Mouse (Mus musculus) heart, adult 2 months (tissue): ENCODE measurements around the gene Mef2c. TPM values are rescaled to one million over a fixed set of nuclear protein-coding genes. Genes with fewer than 3 reads are reported as not detected.

Source experiments
- DNase-seq, 2 experiments: peaks; one replicate each; pipeline ENCODE4 v3.0.0; 2021
- H3K27ac ChIP-seq: fragments of 200-600 bp; 2 replicates; pipeline ENCODE4 v1.8.1; 2022
- H3K27me3 ChIP-seq: fragments of 200-500 bp; 2 replicates; pipeline ENCODE4 v1.6.1; 2012; ENCODE audit warnings: mild to moderate bottlenecking, low read length, inconsistent platforms, mixed read lengths; ENCODE audit not compliant: control insufficient read depth, insufficient read depth
- H3K36me3 ChIP-seq: fragments of 200-500 bp; 2 replicates; pipeline ENCODE4 v1.6.1; 2012; ENCODE audit warnings: low read length, inconsistent platforms; ENCODE audit not compliant: control insufficient read depth, insufficient read depth
- H3K4me1 ChIP-seq: fragments of 200-500 bp; 2 replicates; pipeline ENCODE4 v1.6.1; 2011; ENCODE audit warnings: low read length; ENCODE audit not compliant: control insufficient read depth, insufficient read depth
- H3K4me3 ChIP-seq: fragments of 200-600 bp; 2 replicates; pipeline ENCODE4 v1.8.1; 2022
- H3K79me2 ChIP-seq: fragments of 200-500 bp; replicated peaks from 2 replicates; pipeline ENCODE4 v1.6.1; 2012; ENCODE audit warnings: mild to moderate bottlenecking, inconsistent platforms, low read length, moderate library complexity, mixed read lengths; ENCODE audit not compliant: control insufficient read depth, insufficient read depth
- H3K9ac ChIP-seq: fragments of 200-500 bp; 2 replicates; pipeline ENCODE4 v1.6.1; 2012; ENCODE audit warnings: low read depth, mild to moderate bottlenecking, control low read depth, inconsistent platforms, low read length, mixed read lengths
- CTCF ChIP-seq: fragments of 200-600 bp; IDR thresholded peaks from 2 replicates; pipeline ENCODE4 v1.8.1; 2022; ENCODE audit warnings: antibody characterized with exemption, mild to moderate bottlenecking, moderate library complexity
- EP300 ChIP-seq: fragments of 200-500 bp; IDR thresholded peaks from 2 replicates; pipeline ENCODE4 v1.6.1; 2011; ENCODE audit warnings: low read depth, low read length, control low read depth; ENCODE audit not compliant: insufficient read depth
- POLR2A ChIP-seq: fragments of 200-500 bp; IDR thresholded peaks from 2 replicates; pipeline ENCODE4 v1.6.1; 2011; ENCODE audit warnings: mild to moderate bottlenecking, low read depth, low read length, control low read depth; ENCODE audit not compliant: insufficient read depth
- WGBS: fragments of 180-500 bp; shearing (Covaris S2); methylation state at CpG from one replicate; pipeline ENCODE4 v1.1.7; 2018; 5-methylcytosine and 5-hydroxymethylcytosine counted together
- intact Hi-C: fragments of 180-260 bp; cut with DNase I; formaldehyde crosslinking; loops from one replicate; pipeline ENCODE4 v1.15.1; 2025
- polyA plus RNA-seq: library from polyadenylated mRNA; depleted of rRNA; stranded (reverse); fragments of >200 nt; gene quantifications from 2 replicates; pipeline ENCODE4 v1.2.3, GENCODE M21; 2012
- total RNA-seq, 2 experiments: library from RNA; stranded (reverse); gene quantifications; 2 replicates each; pipeline ENCODE4 v1.2.3; 2021

Mef2c gene
- total and polyA plus RNA-seq, 3 experiments: 35.5 to 74.1 (median 56.5) TPM

- H3K4me3 ChIP-seq: no peak overlapping the region
- H3K4me1 ChIP-seq: no peaks in the 10 kb centered on the region
- no peaks in the 10 kb centered on the region for H3K79me2 ChIP-seq
- no peak overlapping the region for H3K27ac ChIP-seq
- no peaks in the 10 kb centered on the region for H3K27me3 ChIP-seq
- H3K36me3 ChIP-seq: no peaks in the 10 kb centered on the region
- WGBS: 84% methylated on average over 3 of the region's 3 CpGs
- intact Hi-C loops: no loop called here
- H3K9ac ChIP-seq: no peak overlapping the region
- no peak for TF ChIP-seq POLR2A
- DNase-seq: no peak
Measured at GRCm38 (mm10) chr13:83638735-83639134, 134.9 kb downstream of the Mef2c start.

GRCm38 (mm10) chr13:83649051-83649450 is 145.2 kb downstream of the Mef2c start:
- Histone ChIP-seq H3K27me3 (no peaks in the 10 kb centered on the region), H3K79me2 (no peaks in the 10 kb centered on the region), H3K27ac (no peak overlapping the region), H3K9ac (no peak overlapping the region), H3K36me3 (peaks cover 12% of the 10 kb centered on the region), H3K4me1 (peaks cover 4% of the 10 kb centered on the region), H3K4me3 (no peak overlapping the region)
- intact Hi-C loops: no loop called here
- WGBS: 95% methylated on average over 3 of the region's 3 CpGs
- no peak for DNase-seq
- TF ChIP-seq POLR2A (no peak), CTCF (no peak), EP300 (no peak)

DNA sequence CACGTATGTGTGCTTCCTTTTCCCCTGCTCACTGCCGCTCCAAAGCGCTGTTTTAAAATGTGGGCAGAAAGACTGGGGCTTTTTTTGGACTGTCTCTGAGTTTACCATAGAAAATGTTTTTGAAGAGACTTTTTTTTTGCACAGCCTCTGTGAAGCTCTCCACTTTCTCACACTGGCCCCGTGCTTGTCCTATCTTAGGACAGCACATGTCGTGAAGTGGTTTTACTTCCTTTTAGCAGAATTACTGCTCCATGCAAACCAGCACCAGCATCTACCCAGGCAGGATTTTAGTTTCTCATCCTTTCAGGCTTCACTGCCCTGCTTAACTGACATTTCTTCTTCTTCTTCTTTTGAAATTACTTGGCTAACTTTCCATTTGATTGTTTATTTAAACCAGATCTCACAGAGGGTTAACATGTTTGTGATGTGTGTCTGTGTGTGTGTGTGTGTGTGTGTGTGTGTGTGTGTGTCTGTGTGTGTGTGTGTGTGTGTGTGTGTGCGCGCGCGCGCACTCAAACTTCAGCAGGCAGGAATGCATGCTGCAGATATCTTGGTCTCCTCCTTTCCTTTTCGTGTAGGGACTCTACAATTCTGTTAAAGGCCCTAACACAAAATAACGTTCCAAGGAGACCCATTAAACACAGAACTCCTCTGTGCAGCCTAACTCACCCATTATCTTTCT is 146.1 kb downstream of the Mef2c start:
- Histone ChIP-seq H3K9ac (no peak overlapping the region), H3K36me3 (peaks cover 15% of the 10 kb centered on the region), H3K79me2 (no peaks in the 10 kb centered on the region), H3K27me3 (no peaks in the 10 kb centered on the region), H3K4me3 (no peak overlapping the region), H3K27ac (peak overlapping the region; percentile 36), H3K4me1 (peaks cover 4% of the 10 kb centered on the region)
- TF ChIP-seq CTCF (no peak), EP300 (no peak)
- 74% methylated on average over 12 of the region's 12 CpGs for WGBS
- DNase-seq: peak in 1 of 2 experiments; percentile 21
- intact Hi-C loops: loop anchor here (5.0 to 10.0 kb wide), 3 partner anchors 33 to 1155 kb away; no protein-coding TSS in a partner anchor

- Histone ChIP-seq H3K9ac (no peak overlapping the region), H3K27me3 (no peaks in the 10 kb centered on the region), H3K4me3 (no peak overlapping the region), H3K36me3 (peaks cover 15% of the 10 kb centered on the region), H3K79me2 (no peaks in the 10 kb centered on the region), H3K27ac (no peak overlapping the region), H3K4me1 (peaks cover 4% of the 10 kb centered on the region)
- TF ChIP-seq CTCF: no peak
- 85% methylated on average over 3 of the region's 3 CpGs for WGBS
- intact Hi-C loops: loop anchor here (5.0 to 10.0 kb wide), 3 partner anchors 34 to 1156 kb away; no protein-coding TSS in a partner anchor
- DNase-seq: no peak
Measured at GRCm38 (mm10) chr13:83650807-83651206, 147.0 kb downstream of the Mef2c start.

DNA sequence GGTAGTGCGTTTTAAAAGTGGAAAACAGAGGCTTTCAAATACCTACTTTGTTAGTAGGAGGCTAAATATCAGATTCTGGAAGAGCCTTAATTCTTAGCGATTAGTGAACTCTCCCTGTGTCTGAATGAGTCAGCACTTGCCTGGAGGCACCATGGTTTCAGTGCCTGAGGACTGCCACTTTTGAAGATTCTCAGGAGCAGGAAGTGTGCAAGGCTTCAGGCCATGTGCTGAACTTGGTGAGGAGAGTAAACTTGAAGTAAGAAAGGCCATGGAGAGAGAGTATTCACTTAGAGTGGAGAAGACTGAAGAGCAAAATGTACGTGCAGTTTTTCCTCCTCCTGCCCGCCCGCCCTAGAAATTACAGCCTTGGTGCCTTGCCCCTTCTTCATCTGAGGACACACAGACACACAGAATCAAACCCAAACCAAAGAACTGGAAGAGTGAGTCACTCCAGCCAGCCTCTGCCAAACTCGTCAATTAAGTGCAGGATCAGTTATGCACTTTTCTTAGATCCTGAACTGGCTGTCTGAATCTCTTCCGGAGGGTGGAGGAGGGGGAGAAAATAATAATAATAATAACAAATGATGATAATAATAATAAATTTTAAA is 148.2 kb downstream of the Mef2c start:
- Histone ChIP-seq H3K27ac (peak overlapping the region; percentile 49; the same call in 1 of the 2 replicates), H3K4me1 (peaks cover 4% of the 10 kb centered on the region), H3K9ac (no peak overlapping the region), H3K36me3 (peaks cover 17% of the 10 kb centered on the region), H3K27me3 (no peaks in the 10 kb centered on the region), H3K79me2 (no peaks in the 10 kb centered on the region), H3K4me3 (no peak overlapping the region)
- TF ChIP-seq POLR2A (no peak), EP300 (no peak), CTCF (no peak)
- peak in 1 of 2 experiments; percentile 6 for DNase-seq
- intact Hi-C loops: loop anchor here (5.0 to 10.0 kb wide), 3 partner anchors 35 to 1157 kb away; no protein-coding TSS in a partner anchor
- WGBS: 47% methylated on average over 7 of the region's 7 CpGs

DNA sequence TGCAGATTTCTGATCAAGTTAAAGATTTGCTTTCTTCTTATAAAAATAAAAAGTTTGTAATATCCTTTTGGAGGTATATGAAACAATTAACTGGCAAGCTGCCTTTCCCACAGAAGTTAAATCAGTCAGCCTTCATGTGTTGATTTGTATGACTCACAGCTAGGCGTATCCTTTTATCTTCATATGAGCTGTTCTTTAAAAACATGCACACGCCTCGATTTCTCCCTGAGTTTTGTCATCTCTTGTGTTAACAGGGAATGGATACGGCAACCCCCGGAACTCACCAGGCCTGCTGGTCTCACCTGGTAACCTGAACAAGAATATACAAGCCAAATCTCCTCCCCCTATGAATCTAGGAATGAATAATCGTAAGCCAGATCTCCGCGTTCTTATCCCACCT is 148.7 kb downstream of the Mef2c start:
- peaks cover 17% of the 10 kb centered on the region for H3K36me3 ChIP-seq
- intact Hi-C loops: loop anchor here (5.0 to 10.0 kb wide), 3 partner anchors 35 to 1158 kb away; no protein-coding TSS in a partner anchor
- H3K9ac ChIP-seq: no peak overlapping the region
- H3K4me1 ChIP-seq: peaks cover 4% of the 10 kb centered on the region
- WGBS: 42% methylated on average over 8 of the region's 8 CpGs
- no peak overlapping the region for H3K4me3 ChIP-seq
- H3K79me2 ChIP-seq: no peaks in the 10 kb centered on the region
- H3K27me3 ChIP-seq: no peaks in the 10 kb centered on the region
- TF ChIP-seq CTCF: no peak
- TF ChIP-seq POLR2A: no peak
- no peak for TF ChIP-seq EP300
- peak overlapping the region; percentile 49; the same call in 1 of the 2 replicates for H3K27ac ChIP-seq
- no peak for DNase-seq
